Mouse (Mus musculus) ES-Bruce4 (cell line): ENCODE measurements around the gene Dmbx1.

Source experiments
- CTCF ChIP-seq: IDR thresholded peaks from one replicate; pipeline ENCODE4 v1.8.1; 2011; ENCODE audit warnings: low read depth, low read length
- POLR2A ChIP-seq: IDR thresholded peaks from one replicate; pipeline ENCODE4 v1.8.1; 2011; ENCODE audit warnings: low read length; ENCODE audit not compliant: insufficient read depth

GRCm38 (mm10) chr4:115904375-115904774, 35.4 kb downstream of the Dmbx1 start:
- TF ChIP-seq POLR2A (no peak), CTCF (no peak)
